Mouse (Mus musculus): Measurements from ENCODE around the gene Fut9. TPM values are rescaled to one million over a fixed set of nuclear protein-coding genes. Genes with fewer than 3 reads are reported as not detected.

Fut9 gene
- polyA plus RNA-seq (2011; ENCODE audit: insufficient read depth, insufficient read length, low replicate concordance, missing spikeins): 0.20 TPM in 1 of 2 replicates, not detected in the other

- TF ChIP-seq POLR2A (IDR thresholded peaks at IDR 0.05; ENCODE audit: borderline replicate concordance, control insufficient read depth, low read depth, low read length): no peak
- H3K4me3 ChIP-seq (replicated peaks; ENCODE audit: control insufficient read depth, low read depth, low read length): no peak within 1 kb of the TSS
- WGBS: 6% methylated on average over 52 of the region's 52 CpGs
- no peaks in the 10 kb centered on the region for H3K4me1 ChIP-seq (ENCODE audit: control insufficient read depth, insufficient read depth, low read length)
- H3K27ac ChIP-seq (ENCODE audit: control insufficient read depth, insufficient read depth, low read depth, low read length, poor library complexity): no peak within 1 kb of the TSS
These were observed at the start of gene Fut9 for GRCm38 (mm10) chr4:25799476-25800283. Gene Fut9 (minus strand): TSS chr4:25800244.

GRCm38 (mm10) chr4:25815783-25816182, 15.7 kb upstream of the Fut9 start:
- H3K4me1 ChIP-seq (ENCODE audit: control insufficient read depth, insufficient read depth, low read length): no peaks in the 10 kb centered on the region
- no peak for TF ChIP-seq POLR2A (IDR thresholded peaks at IDR 0.05; ENCODE audit: borderline replicate concordance, control insufficient read depth, low read depth, low read length)
- WGBS: 78% methylated on average over 7 of the region's 7 CpGs

GRCm38 (mm10) chr4:25813340-25813739, 13.3 kb upstream of the Fut9 start:
- TF ChIP-seq POLR2A (IDR thresholded peaks at IDR 0.05; ENCODE audit: borderline replicate concordance, control insufficient read depth, low read depth, low read length) (no peak), CTCF (IDR thresholded peaks at IDR 0.05; ENCODE audit: control insufficient read depth, insufficient read depth, low read length) (no peak)
- H3K4me3 ChIP-seq (replicated peaks; ENCODE audit: control insufficient read depth, low read depth, low read length): no peak overlapping the region
- no peaks in the 10 kb centered on the region for H3K4me1 ChIP-seq (ENCODE audit: control insufficient read depth, insufficient read depth, low read length)
- WGBS: 74% methylated on average over 1 of the region's 1 CpGs
- H3K27ac ChIP-seq (ENCODE audit: control insufficient read depth, insufficient read depth, low read depth, low read length, poor library complexity): no peak overlapping the region

More at GRCm38 (mm10) chr4:25815783-25816182, 15.7 kb upstream of the Fut9 start:
- H3K27ac ChIP-seq (ENCODE audit: control insufficient read depth, insufficient read depth, low read depth, low read length, poor library complexity): no peak overlapping the region
- H3K4me3 ChIP-seq (replicated peaks; ENCODE audit: control insufficient read depth, low read depth, low read length): no peak overlapping the region

- 82% methylated on average over 1 of the region's 1 CpGs for WGBS
- TF ChIP-seq POLR2A (IDR thresholded peaks at IDR 0.05; ENCODE audit: borderline replicate concordance, control insufficient read depth, low read depth, low read length) (no peak), CTCF (IDR thresholded peaks at IDR 0.05; ENCODE audit: control insufficient read depth, insufficient read depth, low read length) (no peak)
- H3K27ac ChIP-seq (ENCODE audit: control insufficient read depth, insufficient read depth, low read depth, low read length, poor library complexity): no peak overlapping the region
- no peaks in the 10 kb centered on the region for H3K4me1 ChIP-seq (ENCODE audit: control insufficient read depth, insufficient read depth, low read length)
- no peak overlapping the region for H3K4me3 ChIP-seq (replicated peaks; ENCODE audit: control insufficient read depth, low read depth, low read length)
These were observed 10.0 kb upstream of the Fut9 start for GRCm38 (mm10) chr4:25810058-25810457.

GRCm38 (mm10) chr4:25801751-25802150, 1.7 kb upstream of the Fut9 start:
- Histone ChIP-seq H3K4me3 (replicated peaks; ENCODE audit: control insufficient read depth, low read depth, low read length) (no peak overlapping the region), H3K27ac (ENCODE audit: control insufficient read depth, insufficient read depth, low read depth, low read length, poor library complexity) (no peak overlapping the region), H3K4me1 (ENCODE audit: control insufficient read depth, insufficient read depth, low read length) (no peaks in the 10 kb centered on the region)
- TF ChIP-seq POLR2A (IDR thresholded peaks at IDR 0.05; ENCODE audit: borderline replicate concordance, control insufficient read depth, low read depth, low read length): no peak
- no peak for TF ChIP-seq CTCF (IDR thresholded peaks at IDR 0.05; ENCODE audit: control insufficient read depth, insufficient read depth, low read length)
- WGBS: 79% methylated on average over 2 of the region's 2 CpGs

- H3K4me1 ChIP-seq (ENCODE audit: control insufficient read depth, insufficient read depth, low read length): no peaks in the 10 kb centered on the region
- H3K4me3 ChIP-seq (replicated peaks; ENCODE audit: control insufficient read depth, low read depth, low read length): no peak overlapping the region
- H3K27ac ChIP-seq (ENCODE audit: control insufficient read depth, insufficient read depth, low read depth, low read length, poor library complexity): no peak overlapping the region
- no peak for TF ChIP-seq CTCF (IDR thresholded peaks at IDR 0.05; ENCODE audit: control insufficient read depth, insufficient read depth, low read length)
- TF ChIP-seq POLR2A (IDR thresholded peaks at IDR 0.05; ENCODE audit: borderline replicate concordance, control insufficient read depth, low read depth, low read length): no peak
- 9% methylated on average over 5 of the region's 5 CpGs for WGBS
These were observed 206 bp upstream of the Fut9 start for GRCm38 (mm10) chr4:25800284-25800616.

- Histone ChIP-seq H3K4me3 (replicated peaks; ENCODE audit: control insufficient read depth, low read depth, low read length) (no peak overlapping the region), H3K4me1 (ENCODE audit: control insufficient read depth, insufficient read depth, low read length) (no peaks in the 10 kb centered on the region), H3K27ac (ENCODE audit: control insufficient read depth, insufficient read depth, low read depth, low read length, poor library complexity) (no peak overlapping the region)
- 4% methylated on average over 7 of the region's 7 CpGs for WGBS
- TF ChIP-seq CTCF (IDR thresholded peaks at IDR 0.05; ENCODE audit: control insufficient read depth, insufficient read depth, low read length): no peak
- no peak for TF ChIP-seq POLR2A (IDR thresholded peaks at IDR 0.05; ENCODE audit: borderline replicate concordance, control insufficient read depth, low read depth, low read length)
These were observed 981 bp downstream of the Fut9 start for GRCm38 (mm10) chr4:25799051-25799475.

- WGBS: 17% methylated on average over 10 of the region's 10 CpGs
- TF ChIP-seq POLR2A (IDR thresholded peaks at IDR 0.05; ENCODE audit: borderline replicate concordance, control insufficient read depth, low read depth, low read length): no peak
- no peak for TF ChIP-seq CTCF (IDR thresholded peaks at IDR 0.05; ENCODE audit: control insufficient read depth, insufficient read depth, low read length)
- no peak overlapping the region for H3K27ac ChIP-seq (ENCODE audit: control insufficient read depth, insufficient read depth, low read depth, low read length, poor library complexity)
- no peak overlapping the region for H3K4me3 ChIP-seq (replicated peaks; ENCODE audit: control insufficient read depth, low read depth, low read length)
- no peaks in the 10 kb centered on the region for H3K4me1 ChIP-seq (ENCODE audit: control insufficient read depth, insufficient read depth, low read length)
These were observed 1.6 kb downstream of the Fut9 start for GRCm38 (mm10) chr4:25798412-25798811.
